Mouse (Mus musculus) heart, postnatal 4 days (tissue): ENCODE results near the gene Card9. TPM values are rescaled to one million over a fixed set of nuclear protein-coding genes. Genes with fewer than 3 reads are reported as not detected.
A peak's percentile ranks its signal among the peaks of the same experiment; 100 is the strongest.
"Not testable (repeated sequence)": the region's sequence is repeated elsewhere in the genome, so short reads cannot be mapped to it uniquely, and the experiment has no call there.

ENCODE experiments used
- DNase-seq: peaks from one replicate; pipeline ENCODE4 v3.0.0; 2021
- total RNA-seq, 2 experiments: library from RNA; stranded (reverse); gene quantifications; 2 replicates each; pipeline ENCODE4 v1.2.3; 2021

The Card9 gene
- under 1 TPM; 0.60 to 0.95 TPM for total RNA-seq

DNA sequence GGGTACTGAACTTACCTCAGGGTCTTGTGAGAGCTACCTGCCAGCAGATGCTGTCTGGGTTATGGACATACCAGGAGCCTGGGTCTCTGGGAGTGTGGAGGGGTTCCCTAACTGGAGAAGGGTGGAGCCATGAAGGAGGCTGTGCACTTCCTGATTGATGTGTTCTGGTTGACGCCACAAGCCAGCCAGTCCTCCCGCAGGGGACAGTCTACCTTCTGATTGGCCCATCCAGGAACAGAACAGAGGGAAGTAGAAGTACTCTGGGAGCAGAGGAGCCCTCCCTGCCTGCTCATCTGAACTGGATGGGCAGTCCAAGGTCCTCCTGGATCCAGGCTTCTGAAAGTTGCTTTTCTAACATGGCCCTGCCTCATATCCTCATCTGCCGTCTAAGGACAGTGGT lies at the start of gene Card9:
Gene Card9, minus strand, starts transcription at position 147 of the 400 bp plus-strand sequence.
- DNase-seq = no peak

DNA sequence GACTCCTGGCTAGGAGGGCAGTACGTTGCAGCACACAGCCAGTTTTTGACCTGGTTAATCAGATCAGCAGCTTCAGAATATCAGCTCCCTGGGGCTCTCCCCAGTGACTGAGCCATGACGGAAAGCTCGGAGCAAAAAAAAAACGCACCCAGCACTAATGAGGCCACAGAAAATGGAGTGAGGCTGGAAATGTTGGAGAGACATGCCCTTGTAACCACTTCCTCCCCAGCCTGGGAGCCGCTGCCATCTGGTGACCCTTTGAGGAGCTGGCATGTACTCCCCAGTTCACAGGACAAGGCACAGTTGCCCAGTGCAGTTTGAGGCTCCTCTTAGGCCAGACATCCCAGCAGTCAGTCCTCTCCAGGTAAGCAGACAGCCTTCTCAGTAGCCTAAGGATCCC lies 49.4 kb upstream of the Card9 start:
- DNase-seq = no peak

DNA sequence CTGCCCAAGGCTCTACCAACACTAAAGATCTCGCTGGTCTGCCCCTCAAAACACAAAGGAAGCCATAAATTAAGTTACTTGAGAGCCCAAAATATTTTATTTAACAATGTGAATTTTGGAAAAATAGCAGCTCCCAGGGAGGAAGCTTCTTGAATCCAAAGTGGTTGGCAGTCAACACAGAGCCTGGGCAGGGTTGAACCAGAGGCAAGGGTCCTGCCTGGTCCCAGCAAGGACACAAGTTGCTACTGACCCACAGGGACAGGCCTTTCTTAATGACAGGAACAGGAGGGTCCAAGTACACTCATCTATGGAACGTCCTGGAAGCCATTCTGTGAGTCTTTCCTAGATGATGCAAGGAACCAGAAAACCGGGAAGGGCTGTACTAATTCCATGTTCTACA lies 48.6 kb upstream of the Card9 start:
- DNase-seq = no peak

DNA sequence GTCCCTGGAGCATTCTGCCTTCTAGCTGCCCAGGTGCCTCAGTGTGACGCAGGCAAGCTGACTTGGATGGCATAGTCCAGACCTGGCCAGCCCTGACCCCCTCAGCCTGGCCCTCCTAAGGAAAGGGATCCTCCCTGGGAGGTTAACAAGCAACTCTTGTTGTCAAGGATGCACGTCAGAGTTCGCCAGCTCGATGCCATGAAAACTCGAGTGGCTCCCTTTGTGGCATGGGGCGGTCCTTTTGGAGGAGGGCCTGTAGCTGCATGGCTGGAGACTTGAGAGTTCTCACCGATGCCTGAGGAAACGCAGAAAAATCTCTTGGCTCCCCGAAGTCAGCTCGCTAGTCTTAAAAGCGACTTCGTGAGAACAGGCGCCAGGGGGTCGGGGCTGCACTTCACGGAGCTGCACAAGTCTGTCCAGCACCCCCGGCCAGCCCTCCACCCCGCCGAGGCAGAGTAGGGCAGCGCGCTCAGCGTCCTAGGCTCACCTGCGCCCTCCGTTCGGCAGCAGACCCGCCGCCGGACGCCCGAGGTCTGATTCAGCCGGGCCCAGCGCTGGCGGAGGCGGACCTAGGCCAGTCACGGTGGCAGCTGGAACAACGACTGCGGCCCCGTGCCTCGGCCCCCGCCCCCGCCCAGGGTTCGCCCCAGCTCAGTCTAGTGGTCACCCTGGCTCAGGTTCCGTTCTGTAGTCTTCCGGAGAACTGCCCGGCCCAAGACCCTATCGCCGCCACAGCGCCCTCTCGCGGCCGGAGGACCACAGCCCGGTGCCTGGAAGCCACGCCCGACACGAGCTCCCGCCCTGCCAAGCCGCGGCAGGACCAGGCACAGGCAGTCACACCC lies 48.0 kb upstream of the Card9 start, which contains the start of gene Inpp5e:
Gene Inpp5e, minus strand, starts transcription at position 689 of the 842 bp plus-strand sequence.
- peak; percentile 99 for DNase-seq

DNA sequence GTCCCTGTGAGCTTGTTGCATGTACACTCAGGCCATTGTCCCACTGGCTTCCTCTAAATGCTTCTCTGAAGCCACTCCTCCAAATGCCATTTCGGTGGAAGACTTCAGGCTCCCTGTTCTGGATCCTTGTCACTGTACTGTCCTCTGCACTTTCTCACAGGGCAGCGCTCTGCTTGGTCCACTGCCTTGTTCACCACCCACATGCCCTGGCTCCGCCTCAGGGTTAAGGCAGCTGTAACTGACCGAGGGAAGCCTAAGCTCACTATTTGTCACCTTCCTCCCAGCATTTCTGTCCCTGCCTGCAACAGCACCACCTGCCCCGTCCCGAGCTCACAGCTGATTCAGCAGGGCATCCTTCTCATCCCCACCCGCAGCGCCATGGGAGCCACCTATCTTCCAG lies 42.6 kb upstream of the Card9 start:
- no peak for DNase-seq

DNA sequence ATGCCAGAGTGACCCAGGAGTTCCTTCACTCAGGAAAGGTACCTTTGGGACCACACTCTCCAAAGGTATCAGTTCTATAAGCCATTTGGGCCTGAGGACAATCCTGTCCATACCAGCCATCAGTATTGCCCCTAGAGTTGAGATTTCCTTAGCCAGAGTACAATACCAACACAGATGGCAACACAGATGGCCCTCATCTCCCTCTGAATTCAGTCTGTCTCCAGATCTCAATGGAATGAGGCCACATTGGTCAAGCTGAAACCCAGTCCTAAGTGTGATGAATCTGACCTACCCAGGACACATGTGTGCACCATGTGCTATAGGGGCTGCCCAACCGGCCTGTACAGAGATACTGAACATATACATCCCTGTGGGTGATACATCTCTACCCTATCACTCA lies 41.5 kb upstream of the Card9 start:
- DNase-seq = no peak

DNA sequence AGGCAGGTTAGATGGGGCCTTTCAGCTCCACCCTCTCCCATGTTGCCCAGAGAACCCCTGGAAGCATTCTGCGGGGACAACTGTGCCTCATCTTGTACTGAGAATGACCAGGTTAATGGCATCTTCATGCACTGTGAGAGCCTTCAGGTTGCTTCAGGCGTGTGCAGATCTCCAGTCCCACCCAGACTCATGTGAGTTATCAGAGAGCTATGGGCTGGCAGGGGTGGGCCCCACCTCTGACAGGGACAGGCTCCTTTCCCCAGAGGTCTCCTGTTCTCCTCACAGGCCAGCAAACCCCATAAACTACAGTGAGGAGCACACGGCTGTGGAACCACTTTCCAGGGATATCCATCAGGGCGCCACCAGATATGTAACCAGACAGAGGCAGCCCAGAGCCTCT lies 40.3 kb upstream of the Card9 start:
- DNase-seq = no peak

DNA sequence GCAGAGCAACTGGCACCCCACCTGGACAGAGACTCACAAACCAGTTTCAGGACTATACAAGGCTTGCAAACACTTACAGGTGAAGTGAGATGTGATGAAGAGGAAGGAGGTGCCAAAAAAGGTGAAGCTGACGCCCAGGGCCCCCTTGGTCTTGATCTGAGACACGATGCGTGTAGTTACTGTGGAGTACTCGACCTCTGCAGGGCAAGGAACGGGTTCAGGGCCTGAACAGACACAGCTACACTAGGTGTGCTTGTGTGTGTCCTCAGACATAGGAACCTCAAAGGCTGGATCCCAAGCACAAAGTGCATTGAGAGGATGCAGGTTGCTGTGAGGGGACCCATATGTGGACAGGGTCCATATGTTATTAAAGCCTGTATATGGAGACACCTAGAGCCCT lies 39.6 kb upstream of the Card9 start:
- DNase-seq = no peak

DNA sequence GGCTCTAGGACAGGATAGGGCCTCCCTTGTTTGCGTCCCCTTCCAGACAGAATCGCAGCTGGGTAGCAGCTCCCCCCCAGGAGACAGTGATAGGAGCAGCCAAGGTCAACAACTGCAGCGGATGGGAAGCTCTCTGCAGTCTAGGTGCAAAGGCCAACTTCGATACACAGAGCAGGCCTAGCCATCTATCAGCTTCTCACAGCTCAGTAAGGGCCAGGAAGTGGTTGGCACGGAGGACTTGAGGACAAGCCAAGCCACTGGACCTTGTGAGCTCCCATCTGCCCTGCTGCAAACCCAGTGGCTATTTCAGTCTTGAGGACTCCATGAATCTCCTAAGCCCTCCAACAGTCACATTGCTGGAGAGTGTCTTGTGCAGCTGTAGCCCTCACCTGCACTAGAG lies 38.9 kb upstream of the Card9 start:
- DNase-seq = peak; percentile 27

DNA sequence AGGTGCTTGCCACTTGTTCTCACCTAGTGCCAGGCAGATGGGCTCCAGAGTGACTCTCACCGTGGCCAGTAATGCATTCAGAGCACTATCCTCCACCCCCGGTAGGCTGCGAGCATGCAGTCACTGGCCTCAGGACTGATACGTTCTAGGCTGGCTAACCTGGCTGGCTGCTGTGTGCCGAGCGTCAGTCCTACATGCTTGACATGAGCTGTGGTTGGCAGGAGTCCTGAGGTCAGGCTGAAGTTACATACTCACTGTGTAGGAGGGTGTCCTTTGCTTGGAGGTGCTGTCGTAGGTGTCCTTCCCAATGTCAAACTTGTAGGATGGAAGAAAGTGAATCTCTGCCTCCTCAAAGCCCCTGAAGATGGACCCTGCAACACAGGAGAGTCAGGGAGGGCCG lies 38.3 kb upstream of the Card9 start:
- DNase-seq = no peak

DNA sequence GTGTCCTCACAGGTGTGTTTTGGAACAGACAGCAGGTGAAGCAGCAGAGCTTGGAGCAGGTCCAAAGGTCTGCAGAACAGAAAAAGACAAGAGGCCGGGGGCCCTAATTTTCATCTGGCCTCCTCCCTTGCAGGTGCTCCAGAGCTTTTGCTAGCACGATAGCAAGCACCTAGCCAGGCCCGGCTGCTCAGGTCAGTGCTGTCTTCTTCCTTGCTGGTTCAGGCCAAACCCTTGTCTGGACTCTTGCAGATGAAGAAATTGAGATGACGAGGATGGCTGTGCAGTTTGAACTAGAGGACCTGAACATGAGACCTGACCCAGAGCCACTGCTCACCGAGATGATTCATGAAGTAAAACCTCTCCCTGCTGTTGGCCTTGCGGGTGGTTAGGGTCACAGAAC lies 30.9 kb upstream of the Card9 start:
- DNase-seq = no peak

DNA sequence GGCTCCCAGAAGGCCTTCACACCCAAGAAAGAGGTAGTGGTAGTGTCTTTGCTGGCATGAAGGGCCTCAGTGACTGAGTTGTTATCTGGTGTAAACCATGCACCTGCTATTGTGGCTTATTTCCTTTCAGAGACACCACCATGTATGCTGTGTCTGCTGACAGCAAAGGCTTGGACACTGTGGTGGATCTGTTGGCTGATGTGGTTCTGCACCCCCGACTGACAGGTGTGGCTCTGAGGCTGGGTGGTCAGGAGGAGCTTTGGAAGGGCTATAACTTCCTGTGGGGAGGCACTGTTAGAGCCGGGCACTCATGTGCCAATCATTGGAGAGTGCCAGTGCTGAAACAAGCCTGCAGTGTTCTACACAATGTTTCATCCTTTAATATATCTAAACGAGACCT lies 30.2 kb upstream of the Card9 start:
- no peak for DNase-seq

DNA sequence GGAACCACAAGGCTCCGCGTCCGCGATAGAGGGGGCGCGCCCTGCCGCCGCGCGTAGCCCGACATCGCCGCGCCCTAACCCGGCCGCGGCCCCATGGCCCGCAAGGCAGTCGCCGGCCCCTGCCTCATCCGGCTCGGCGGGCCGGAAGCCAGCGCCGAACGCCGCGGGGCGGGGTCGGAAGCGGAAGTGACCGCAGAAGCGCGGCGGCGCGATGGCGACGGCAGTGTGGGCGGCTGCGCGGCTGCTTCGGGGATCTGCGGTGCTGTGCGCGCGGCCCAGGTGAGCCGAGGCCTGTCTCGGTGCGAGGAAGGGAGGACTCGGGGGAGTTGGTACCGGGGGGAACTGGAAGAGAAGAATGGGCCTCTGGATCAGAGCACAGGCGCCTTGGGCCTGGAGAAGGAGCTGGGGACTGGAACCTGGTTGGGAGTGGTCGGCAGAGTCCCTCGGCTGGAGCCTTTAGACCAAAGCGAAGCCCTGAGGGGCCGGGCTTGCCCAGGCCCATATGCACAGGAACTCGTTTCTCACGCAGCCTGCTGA lies 28.5 kb upstream of the Card9 start, which contains the start of the genes Entr1 and Pmpca:
Gene Entr1, minus strand, starts transcription at position 163 of the 537 bp plus-strand sequence.
Gene Pmpca, plus strand, starts transcription at position 186 of the 537 bp plus-strand sequence.
- DNase-seq = peak; percentile 89

DNA sequence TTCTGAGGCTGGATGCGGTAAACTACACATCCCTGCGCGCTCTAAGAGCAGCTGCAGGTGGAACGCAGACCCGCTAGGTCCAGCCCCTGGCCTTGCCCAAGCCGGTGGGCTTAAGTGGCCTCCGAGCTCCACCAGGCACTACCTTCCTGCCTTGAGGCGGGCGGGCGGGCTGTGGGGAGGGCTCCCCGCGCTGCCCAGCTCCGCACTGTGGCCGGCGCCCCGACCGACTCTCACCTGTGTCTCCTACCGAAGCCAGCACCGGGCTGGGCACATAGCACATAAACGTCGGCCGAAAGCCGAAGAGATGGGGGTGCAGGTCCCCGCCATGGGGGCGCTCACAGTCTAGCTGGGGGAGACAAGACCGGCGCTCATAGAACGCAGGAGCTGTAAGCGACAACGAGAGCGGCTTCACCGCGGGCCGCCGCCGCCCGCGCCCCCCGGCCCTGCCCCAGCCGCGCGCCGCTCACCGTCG lies 28.0 kb upstream of the Card9 start:
- peak; percentile 46 for DNase-seq

DNA sequence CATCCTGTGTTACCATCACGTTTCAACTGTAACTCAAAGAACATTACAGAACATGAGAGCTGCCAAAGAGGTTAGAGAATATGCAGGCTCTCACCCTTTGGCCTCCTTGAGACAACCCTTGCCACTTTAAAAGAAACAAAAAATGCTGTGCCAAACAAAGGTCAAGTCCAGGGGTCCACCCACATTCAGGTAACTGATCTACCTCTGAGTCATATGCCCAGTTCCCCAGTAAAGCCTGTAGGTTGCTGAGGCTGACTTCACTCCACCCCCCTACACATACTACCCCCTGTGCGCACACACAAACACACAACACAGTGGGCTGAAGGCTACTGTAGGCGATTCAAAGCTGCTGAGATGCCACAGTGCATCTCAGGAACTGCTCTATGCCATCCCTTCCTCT lies 27.0 kb upstream of the Card9 start:
- no peak for DNase-seq

DNA sequence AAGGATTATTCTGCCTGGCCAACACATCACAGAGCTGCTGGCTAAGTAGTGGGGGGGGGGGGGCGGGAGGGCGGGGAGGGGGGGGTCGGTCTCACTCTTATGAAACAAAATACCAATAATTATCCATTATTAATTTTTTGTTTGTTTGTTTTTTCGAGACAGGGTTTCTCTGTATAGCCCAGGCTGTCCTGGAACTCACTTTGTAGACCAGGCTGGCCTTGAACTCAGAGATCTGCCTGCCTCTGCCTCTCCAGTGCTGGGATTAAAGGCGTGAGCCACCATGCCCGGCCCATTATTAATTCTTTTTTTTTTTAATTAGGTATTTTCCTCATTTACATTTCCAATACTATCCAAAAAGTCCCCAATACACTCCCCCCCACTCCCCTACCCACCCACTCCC lies 20.2 kb upstream of the Card9 start:
- DNase-seq = not testable (repeated sequence)

DNA sequence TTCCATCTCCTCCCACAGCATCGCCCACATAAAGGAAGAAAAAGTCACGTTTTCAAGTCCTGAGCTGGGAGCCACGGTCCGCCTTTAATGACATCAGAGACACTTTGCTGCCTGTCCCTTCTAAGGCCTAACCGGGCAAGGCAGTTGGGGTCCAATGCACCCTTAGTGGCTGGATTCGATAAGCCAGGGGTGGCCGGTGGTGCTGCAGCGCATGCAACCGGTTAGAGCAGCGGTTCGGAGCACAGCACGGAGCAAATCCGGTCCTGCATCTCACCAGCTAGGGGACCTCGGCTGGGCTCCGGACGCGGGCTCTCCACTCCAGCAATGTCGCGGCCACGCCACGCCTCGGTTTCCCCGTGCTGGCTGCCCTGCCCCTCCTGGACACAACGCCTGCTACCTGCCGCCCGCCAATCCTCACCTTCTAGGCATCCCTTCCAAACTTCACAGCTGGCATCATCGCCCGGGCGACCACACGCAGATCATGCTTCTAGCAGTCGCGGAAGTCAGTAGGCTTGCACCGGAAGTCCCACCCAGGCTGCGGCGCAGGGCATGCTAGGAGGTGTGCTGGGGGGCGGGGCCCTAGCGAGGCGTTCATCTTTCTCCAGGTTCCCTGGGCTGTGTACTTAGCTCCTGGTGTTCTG lies 19.5 kb upstream of the Card9 start, which contains the start of gene Snapc4:
Gene Snapc4, minus strand, starts transcription at position 523 of the 641 bp plus-strand sequence.
- DNase-seq = peak; percentile 85

DNA sequence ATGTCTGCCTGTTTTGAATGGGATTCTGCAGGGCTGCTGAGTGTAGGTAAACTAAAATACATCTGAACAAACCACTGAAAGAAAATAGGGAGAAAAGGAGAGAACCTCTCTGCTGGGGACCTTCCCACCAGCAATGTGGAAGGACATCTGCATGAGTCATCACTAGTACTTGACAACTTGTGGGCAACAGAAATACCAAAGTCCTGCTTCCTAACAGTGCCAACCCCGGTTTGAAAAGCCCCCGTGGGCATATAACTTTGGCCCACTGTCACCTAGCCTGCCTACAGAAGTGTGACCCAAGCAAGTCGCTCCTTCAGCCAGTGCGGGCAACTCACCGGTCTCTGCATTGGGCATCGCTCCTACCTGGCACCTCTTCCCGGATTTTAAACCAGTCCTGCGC lies 11.7 kb upstream of the Card9 start:
- DNase-seq = no peak

DNA sequence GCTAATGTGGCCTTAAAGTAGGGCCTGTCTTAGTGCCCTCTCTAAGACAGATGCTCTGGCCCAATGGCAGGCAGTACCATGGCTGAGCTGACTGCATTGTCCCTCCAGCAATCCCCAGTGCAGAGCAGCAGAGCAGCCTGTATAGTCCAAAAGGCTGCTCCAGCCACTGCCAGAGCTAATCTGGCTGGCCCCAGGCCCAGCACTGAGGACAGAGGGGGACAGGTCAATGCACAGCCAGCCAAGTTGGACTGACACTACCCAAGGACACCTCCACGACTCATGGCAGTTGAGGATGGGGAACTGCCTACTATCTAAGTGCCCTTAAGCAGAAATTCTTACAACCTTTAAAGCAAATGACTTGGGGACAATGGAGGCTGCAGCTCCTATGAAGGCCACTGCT lies 7.9 kb upstream of the Card9 start:
- DNase-seq = peak; percentile 67

DNA sequence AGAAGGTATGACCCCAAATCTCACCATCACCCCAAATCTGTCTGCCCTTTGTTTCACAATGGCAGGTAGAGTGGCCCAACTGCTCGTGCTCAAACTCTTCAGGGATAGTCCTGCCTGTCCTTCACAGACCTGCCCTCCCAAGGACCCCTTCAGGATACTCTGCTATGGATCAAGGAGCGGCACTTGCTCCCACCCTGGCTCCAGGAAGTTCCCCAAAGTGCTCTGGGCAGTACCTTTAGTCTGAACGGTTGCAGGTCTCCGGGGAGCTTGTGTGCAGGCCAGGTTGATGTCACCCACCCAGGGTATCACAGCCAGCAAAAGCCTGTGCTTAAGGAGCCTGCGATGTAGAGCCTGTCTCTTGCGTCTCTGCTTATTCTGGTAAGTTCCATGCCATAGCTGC lies 7.2 kb upstream of the Card9 start:
- no peak for DNase-seq

DNA sequence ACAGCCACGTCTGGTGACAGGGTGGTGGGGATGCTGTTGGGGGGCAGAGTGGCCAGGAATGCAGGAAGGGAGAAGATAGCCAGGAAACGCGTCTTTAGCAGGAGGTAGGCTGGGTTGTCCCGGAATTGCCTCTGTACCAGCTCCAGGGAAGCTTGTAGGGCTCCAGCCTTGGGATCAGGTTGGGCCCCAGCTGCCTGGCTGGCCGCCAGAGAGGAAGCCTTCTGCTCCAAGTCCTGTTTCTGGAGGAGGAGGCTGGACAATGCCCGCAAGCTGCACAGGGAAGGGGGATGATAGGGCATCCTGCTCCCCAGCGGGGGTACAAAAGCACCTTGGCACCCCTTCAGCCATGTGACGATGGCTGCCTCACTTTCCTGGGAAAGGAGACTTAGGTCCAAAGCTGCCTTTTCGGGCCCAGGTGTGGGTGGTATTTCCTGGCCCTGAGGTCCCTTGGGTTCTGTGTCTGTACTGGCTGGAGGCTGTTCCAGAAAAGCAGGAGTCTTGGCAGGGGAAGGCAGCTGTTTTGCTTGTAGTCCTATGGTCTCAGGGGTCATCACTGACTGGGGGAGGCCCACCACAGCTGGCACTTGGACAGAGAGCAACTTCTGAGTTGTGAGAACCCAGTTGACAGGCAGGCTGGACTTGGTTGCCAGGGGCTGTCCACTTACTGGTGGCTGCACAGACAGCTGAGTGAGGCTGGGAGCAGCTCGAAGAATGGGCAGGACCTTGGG lies 4.2 kb upstream of the Card9 start:
- peak; percentile 88 for DNase-seq

DNA sequence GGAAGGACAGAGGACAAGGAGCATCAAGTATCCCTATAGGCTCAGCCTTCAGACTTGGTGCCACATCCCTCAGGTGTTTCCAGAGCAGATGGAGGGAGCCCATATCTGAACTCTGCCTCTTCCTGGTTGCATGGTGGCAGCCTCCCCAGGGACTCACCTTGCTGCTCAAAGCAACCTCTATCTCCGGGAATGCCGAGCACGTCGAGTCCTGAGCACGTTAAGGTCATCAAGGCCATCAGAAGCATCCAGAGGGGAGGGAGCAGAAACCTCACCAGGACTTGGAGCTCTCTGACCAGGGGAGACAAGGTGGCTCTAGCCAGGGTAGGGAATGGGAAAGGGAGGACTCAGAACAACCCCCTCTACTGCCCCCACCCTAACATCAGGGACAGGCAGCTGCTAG lies 2.8 kb upstream of the Card9 start:
- no peak for DNase-seq

DNA sequence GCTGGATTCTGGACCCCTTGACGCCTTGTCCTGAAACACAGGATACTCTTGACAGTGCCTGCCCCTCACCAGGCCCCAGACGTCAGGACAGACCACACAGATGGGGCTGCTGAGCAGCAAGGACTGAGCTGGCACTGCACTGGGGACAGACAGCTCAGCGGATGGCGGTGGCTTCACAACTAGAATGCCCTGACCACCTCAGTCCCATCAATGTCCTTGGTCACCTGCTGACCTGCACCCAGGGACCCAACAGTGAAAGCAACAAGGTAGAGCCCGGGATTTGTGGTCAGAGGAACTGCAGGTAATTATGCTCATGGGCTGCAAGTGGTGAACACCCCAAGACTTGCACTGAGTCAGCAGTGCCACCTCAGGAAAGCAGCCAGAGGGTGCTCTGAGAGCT lies 2.3 kb upstream of the Card9 start:
- DNase-seq = no peak
